Mouse (Mus musculus): ENCODE results near the gene Etnk1.

GRCm38 (mm10) chr6:143228696-143229095 is 61.7 kb downstream of the Etnk1 start:
- TF ChIP-seq POLR2A (IDR thresholded peaks at IDR 0.05; ENCODE audit: low read depth, low read length), result no peak
- no peak for TF ChIP-seq CTCF (conservative IDR thresholded peaks at IDR 0.05 in 1 of 2, IDR thresholded peaks at IDR 0.05 in 1 of 2; ENCODE audit: low read depth in 2 of 2, low read length in 2 of 2)
- no peak for TF ChIP-seq EP300 (IDR thresholded peaks at IDR 0.05; ENCODE audit: low read length)
- no peak for TF ChIP-seq USF2 (conservative IDR thresholded peaks at IDR 0.05; ENCODE audit: low read depth, low read length)
- TF ChIP-seq ZNF384 (IDR thresholded peaks at IDR 0.05; ENCODE audit: low read depth, low read length), result no peak
- no peak for TF ChIP-seq ZC3H11A (IDR thresholded peaks at IDR 0.05; ENCODE audit: low read depth, low read length)
- no peak for TF ChIP-seq SIN3A (IDR thresholded peaks at IDR 0.05; ENCODE audit: low read length)
- TF ChIP-seq GABPA (IDR thresholded peaks at IDR 0.05; ENCODE audit: insufficient replicate concordance, low read depth, low read length), result no peak
- no peak for TF ChIP-seq POLR2AphosphoS2 (IDR thresholded peaks at IDR 0.05; ENCODE audit: low read depth, low read length)
- TF ChIP-seq JUN (IDR thresholded peaks at IDR 0.05; ENCODE audit: insufficient read depth, low read depth, low read length), result no peak
- no peak for TF ChIP-seq CHD2 (IDR thresholded peaks at IDR 0.05; ENCODE audit: low read length)

All from CH12.LX (cell line).